Mouse (Mus musculus) forebrain, embryonic 14.5 days (tissue): Measurements from ENCODE around the gene Hoxa9. TPM values are rescaled to one million over a fixed set of nuclear protein-coding genes. Genes with fewer than 3 reads are reported as not detected.
A peak's percentile ranks its signal among the peaks of the same experiment; 100 is the strongest.

ENCODE experiments used
- ATAC-seq: fragments of 200-750 bp; cut with Nextera tagmentation; 2 replicates; pipeline ENCODE4 v1.8.0; 2017; ENCODE audit warnings: mild to moderate bottlenecking, moderate library complexity
- DNase-seq: peaks from one replicate; pipeline ENCODE4 v3.0.0-alpha.2; 2015; ENCODE audit warnings: low spot score
- H3K27ac ChIP-seq: fragments of 300-500 bp; sonication (generic); 2 replicates; pipeline ENCODE4 v1.5.1; 2014; ENCODE audit warnings: low read depth, mild to moderate bottlenecking, control low read depth, low read length, moderate library complexity
- H3K27me3 ChIP-seq: fragments of 300-500 bp; sonication (generic); replicated peaks from 2 replicates; pipeline ENCODE4 v1.6.1; 2014; ENCODE audit warnings: low read length, control low read depth, mixed read lengths; ENCODE audit not compliant: control insufficient read depth, insufficient read depth
- H3K36me3 ChIP-seq: fragments of 300-500 bp; sonication (generic); 2 replicates; pipeline ENCODE4 v1.6.1; 2014; ENCODE audit warnings: low read length, control low read depth; ENCODE audit not compliant: control insufficient read depth, insufficient read depth
- H3K4me1 ChIP-seq: fragments of 300-500 bp; sonication (generic); 2 replicates; pipeline ENCODE4 v1.6.1; 2014; ENCODE audit warnings: antibody characterized with exemption, low read length, control low read depth; ENCODE audit not compliant: control insufficient read depth, insufficient read depth
- H3K4me2 ChIP-seq: fragments of 300-500 bp; sonication (generic); 2 replicates; pipeline ENCODE4 v1.6.1; 2014; ENCODE audit warnings: mild to moderate bottlenecking, control low read depth, low read length
- H3K4me3 ChIP-seq: fragments of 300-500 bp; sonication (generic); 2 replicates; pipeline ENCODE4 v1.5.1; 2014; ENCODE audit warnings: low read depth, low read length, control low read depth
- H3K9ac ChIP-seq: fragments of 300-500 bp; sonication (generic); 2 replicates; pipeline ENCODE4 v1.6.1; 2014; ENCODE audit warnings: mild to moderate bottlenecking, low read length, control low read depth, moderate library complexity
- H3K9me3 ChIP-seq: fragments of 300-500 bp; sonication (generic); replicated peaks from 2 replicates; pipeline ENCODE4 v1.6.1; 2016; ENCODE audit warnings: low read length, control low read depth, mixed read lengths; ENCODE audit not compliant: control insufficient read depth
- WGBS: fragments of 180-500 bp; shearing (Covaris S2); extraction: QIAGEN DNeasy Blood & Tissue Kit; methylation state at CpG from one replicate; pipeline ENCODE4 v1.1.7; 2014; 5-methylcytosine and 5-hydroxymethylcytosine counted together
- polyA plus RNA-seq: library from polyadenylated mRNA; unstranded; fragments of >200 nt; fragmentation: Nextera tagmentation; extraction: Ambion mirVana; gene quantifications from 2 replicates; pipeline ENCODE4 v1.2.1, GENCODE M21; 2014

Gene Hoxa9
- polyA plus RNA-seq, 1 experiment from 2014 or later = not detected

- H3K27ac ChIP-seq = no peak overlapping the region
- peak overlapping the region; percentile 61 for H3K4me2 ChIP-seq
- no peak overlapping the region for H3K9ac ChIP-seq
- H3K27me3 ChIP-seq = peaks cover 97% of the 10 kb centered on the region
- H3K4me3 ChIP-seq = peak overlapping the region; percentile 33
- no peaks in the 10 kb centered on the region for H3K9me3 ChIP-seq
- ATAC-seq (peak; percentile 62), DNase-seq (peak; percentile 62)
- WGBS = under 1% methylated on average over 40 of the region's 55 CpGs
- peaks cover 6% of the 10 kb centered on the region; the same call in 1 of the 2 replicates for H3K4me1 ChIP-seq
- H3K36me3 ChIP-seq = no peaks in the 10 kb centered on the region
These were observed 38.9 kb downstream of the Hoxa9 start for GRCm38 (mm10) chr6:52191860-52192550.

- peaks cover 97% of the 10 kb centered on the region for H3K27me3 ChIP-seq
- no peaks in the 10 kb centered on the region for H3K9me3 ChIP-seq
- WGBS = 0% methylated on average over 64 of the region's 102 CpGs
- H3K36me3 ChIP-seq = no peaks in the 10 kb centered on the region
- ATAC-seq = no peak
- H3K27ac ChIP-seq = no peak within 1 kb of the TSS
- no peak within 1 kb of the TSS for H3K9ac ChIP-seq
- peaks cover 6% of the 10 kb centered on the region; the same call in 1 of the 2 replicates for H3K4me1 ChIP-seq
- DNase-seq = no peak
- peak within 1 kb of the TSS; percentile 61 for H3K4me2 ChIP-seq
- peak within 1 kb of the TSS; percentile 33 for H3K4me3 ChIP-seq
These were observed 39.7 kb downstream of the Hoxa9 start, which contains the start of gene Hoxa4 for GRCm38 (mm10) chr6:52190906-52191810. Gene Hoxa4, minus strand, starts transcription at chr6:52191753.

- Histone ChIP-seq H3K9me3 (no peaks in the 10 kb centered on the region), H3K4me3 (no peak overlapping the region), H3K4me2 (no peak overlapping the region), H3K9ac (no peak overlapping the region), H3K4me1 (peaks cover 6% of the 10 kb centered on the region; the same call in 1 of the 2 replicates), H3K27ac (no peak overlapping the region), H3K36me3 (no peaks in the 10 kb centered on the region), H3K27me3 (peaks cover 97% of the 10 kb centered on the region)
- no peak for DNase-seq
- no peak for ATAC-seq
- under 1% methylated on average over 23 of the region's 23 CpGs for WGBS
These were observed 40.5 kb downstream of the Hoxa9 start for GRCm38 (mm10) chr6:52190410-52190809.

GRCm38 (mm10) chr6:52189909-52190308 is 41.0 kb downstream of the Hoxa9 start:
- no peaks in the 10 kb centered on the region for H3K9me3 ChIP-seq
- DNase-seq (no peak), ATAC-seq (no peak)
- peaks cover 6% of the 10 kb centered on the region; the same call in 1 of the 2 replicates for H3K4me1 ChIP-seq
- peaks cover 97% of the 10 kb centered on the region for H3K27me3 ChIP-seq
- no peaks in the 10 kb centered on the region for H3K36me3 ChIP-seq
- H3K4me3 ChIP-seq = no peak overlapping the region
- no peak overlapping the region for H3K27ac ChIP-seq
- no peak overlapping the region for H3K9ac ChIP-seq
- 3% methylated on average over 8 of the region's 8 CpGs for WGBS
- H3K4me2 ChIP-seq = no peak overlapping the region

GRCm38 (mm10) chr6:52189172-52189591 is 41.7 kb downstream of the Hoxa9 start:
- WGBS = 7% methylated on average over 5 of the region's 5 CpGs
- ATAC-seq (no peak), DNase-seq (no peak)
- Histone ChIP-seq H3K4me2 (no peak overlapping the region), H3K27me3 (peaks cover 97% of the 10 kb centered on the region), H3K9ac (no peak overlapping the region), H3K4me3 (no peak overlapping the region), H3K4me1 (peaks cover 6% of the 10 kb centered on the region; the same call in 1 of the 2 replicates), H3K36me3 (no peaks in the 10 kb centered on the region), H3K9me3 (no peaks in the 10 kb centered on the region), H3K27ac (no peak overlapping the region)

GRCm38 (mm10) chr6:52186500-52186899 is 44.4 kb downstream of the Hoxa9 start:
- H3K4me3 ChIP-seq = no peak overlapping the region
- H3K9me3 ChIP-seq = no peaks in the 10 kb centered on the region
- H3K36me3 ChIP-seq = no peaks in the 10 kb centered on the region
- H3K4me2 ChIP-seq = no peak overlapping the region
- no peak for DNase-seq
- H3K9ac ChIP-seq = no peak overlapping the region
- no peak overlapping the region for H3K27ac ChIP-seq
- H3K27me3 ChIP-seq = peaks cover 99% of the 10 kb centered on the region
- 0 out of 2 replicates have a peak, but pooled peaks cover 3% of the 10 kb centered on the region for H3K4me1 ChIP-seq
- no peak for ATAC-seq
- whole genome bisulfite sequencing = 7% methylated on average over 1 of the region's 1 CpGs

GRCm38 (mm10) chr6:52185834-52186233 is 45.1 kb downstream of the Hoxa9 start:
- DNase-seq (no peak), ATAC-seq (no peak)
- no peak overlapping the region for H3K9ac ChIP-seq
- H3K27me3 ChIP-seq = peaks cover 99% of the 10 kb centered on the region
- no peaks in the 10 kb centered on the region for H3K4me1 ChIP-seq
- H3K4me3 ChIP-seq = no peak overlapping the region
- no peak overlapping the region for H3K4me2 ChIP-seq
- H3K36me3 ChIP-seq = no peaks in the 10 kb centered on the region
- WGBS = 9% methylated on average over 3 of the region's 3 CpGs
- H3K27ac ChIP-seq = no peak overlapping the region
- no peaks in the 10 kb centered on the region for H3K9me3 ChIP-seq

- H3K9ac ChIP-seq = no peak overlapping the region
- no peak overlapping the region for H3K4me3 ChIP-seq
- no peak overlapping the region for H3K4me2 ChIP-seq
- H3K9me3 ChIP-seq = no peaks in the 10 kb centered on the region
- no peak overlapping the region for H3K27ac ChIP-seq
- no peaks in the 10 kb centered on the region for H3K4me1 ChIP-seq
- no peaks in the 10 kb centered on the region for H3K36me3 ChIP-seq
- H3K27me3 ChIP-seq = peaks cover 99% of the 10 kb centered on the region
- no peak for ATAC-seq
- 1% methylated on average over 19 of the region's 19 CpGs for WGBS
- DNase-seq = no peak
These were observed 45.7 kb downstream of the Hoxa9 start for GRCm38 (mm10) chr6:52185222-52185621.
